Mouse (Mus musculus) limb, embryonic 10.5 days (tissue): ENCODE data around the gene Mxra8. TPM values are rescaled to one million over a fixed set of nuclear protein-coding genes. Genes with fewer than 3 reads are reported as not detected.

ENCODE experiments used
- DNase-seq: peaks from one replicate; pipeline ENCODE4 v3.0.0-alpha.2; 2017; ENCODE audit warnings: low spot score
- H3K27ac ChIP-seq: fragments of 300-500 bp; sonication (generic); 2 replicates; pipeline ENCODE4 v1.5.1; 2016; ENCODE audit warnings: mild to moderate bottlenecking
- H3K27me3 ChIP-seq: fragments of 300-500 bp; sonication (generic); 2 replicates; pipeline ENCODE4 v1.6.1; 2016; ENCODE audit warnings: low read depth, mild to moderate bottlenecking; ENCODE audit not compliant: poor library complexity, severe bottlenecking
- H3K36me3 ChIP-seq: fragments of 300-500 bp; sonication (generic); 2 replicates; pipeline ENCODE4 v1.6.1; 2016; ENCODE audit warnings: mild to moderate bottlenecking, moderate library complexity
- H3K4me1 ChIP-seq: fragments of 300-500 bp; sonication (generic); 2 replicates; pipeline ENCODE4 v1.6.1; 2016
- H3K4me3 ChIP-seq: fragments of 300-500 bp; sonication (generic); 2 replicates; pipeline ENCODE4 v1.5.1; 2016; ENCODE audit warnings: mild to moderate bottlenecking, moderate library complexity
- H3K9me3 ChIP-seq: fragments of 300-500 bp; sonication (generic); replicated peaks from 2 replicates; pipeline ENCODE4 v1.6.1; 2016; ENCODE audit warnings: mild to moderate bottlenecking
- WGBS: fragments of 180-500 bp; shearing (Covaris S2); methylation state at CpG from one replicate; pipeline ENCODE4 v1.1.7; 2016; 5-methylcytosine and 5-hydroxymethylcytosine counted together
- polyA plus RNA-seq: library from polyadenylated mRNA; unstranded; fragments of >200 nt; fragmentation: Nextera tagmentation; extraction: Ambion mirVana; gene quantifications from 2 replicates; pipeline ENCODE4 v1.2.1, GENCODE M21; 2016

The Mxra8 gene
- polyA plus RNA-seq, 1 experiment from 2014 or later = 48.9 TPM

DNA sequence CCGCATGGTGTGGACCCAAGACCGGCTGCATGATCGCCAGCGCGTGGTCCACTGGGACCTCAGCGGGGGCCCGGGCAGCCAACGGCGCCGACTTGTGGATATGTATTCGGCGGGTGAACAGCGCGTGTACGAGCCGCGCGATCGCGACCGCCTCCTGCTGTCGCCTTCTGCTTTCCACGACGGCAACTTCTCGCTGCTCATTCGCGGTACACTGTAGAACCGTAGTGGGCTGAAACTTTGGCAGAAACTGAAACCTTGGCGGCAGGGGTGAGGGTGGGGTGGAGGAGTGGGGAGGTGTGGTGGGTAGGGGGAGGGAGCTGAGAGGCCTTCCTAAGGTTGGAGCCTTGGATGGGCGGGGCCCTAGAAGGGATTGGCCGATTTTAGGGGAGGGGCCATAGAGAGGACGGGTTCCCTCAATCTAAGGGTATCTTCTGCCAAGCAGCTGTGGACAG, 1.5 kb downstream of the Mxra8 start:
- H3K27ac ChIP-seq = peak overlapping the region; percentile 83
- peak; percentile 65 for DNase-seq
- peaks cover 17% of the 10 kb centered on the region for H3K27me3 ChIP-seq
- H3K36me3 ChIP-seq = peaks cover 30% of the 10 kb centered on the region
- no peaks in the 10 kb centered on the region for H3K9me3 ChIP-seq
- H3K4me1 ChIP-seq = peaks cover 40% of the 10 kb centered on the region
- WGBS = under 1% methylated on average over 32 of the region's 32 CpGs
- H3K4me3 ChIP-seq = peak overlapping the region; percentile 61

GRCm38 (mm10) chr4:155841651-155842270, 2.3 kb downstream of the Mxra8 start:
- Histone ChIP-seq H3K27ac (no peak overlapping the region; the same call in 1 of the 2 replicates), H3K4me3 (peak overlapping the region; percentile 61), H3K9me3 (no peaks in the 10 kb centered on the region), H3K27me3 (peaks cover 17% of the 10 kb centered on the region), H3K4me1 (peaks cover 44% of the 10 kb centered on the region), H3K36me3 (peaks cover 30% of the 10 kb centered on the region)
- DNase-seq = no peak
- 34% methylated on average over 38 of the region's 38 CpGs for WGBS

DNA sequence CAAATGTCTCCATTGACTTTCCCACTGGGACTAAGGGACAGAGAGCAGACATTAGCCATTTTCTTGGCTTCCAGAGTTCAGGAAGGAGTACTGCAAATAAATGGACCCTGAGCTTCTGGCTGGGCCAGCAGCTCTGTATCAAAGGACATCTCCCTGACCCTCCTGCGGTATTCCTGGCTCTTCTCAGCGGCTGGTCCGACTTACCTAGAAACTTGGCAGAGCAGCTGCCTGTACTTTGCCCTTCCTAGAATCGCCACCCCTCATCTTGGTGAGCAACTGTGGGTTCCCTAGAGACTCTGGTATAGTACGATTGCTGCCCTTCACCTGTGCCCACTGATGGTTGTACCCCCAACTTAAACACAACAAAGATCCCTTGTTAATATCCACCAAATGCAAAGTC, 3.8 kb downstream of the Mxra8 start:
- no peaks in the 10 kb centered on the region for H3K9me3 ChIP-seq
- peaks cover 17% of the 10 kb centered on the region for H3K27me3 ChIP-seq
- no peak for DNase-seq
- 94% methylated on average over 5 of the region's 5 CpGs for WGBS
- H3K4me1 ChIP-seq = peaks cover 49% of the 10 kb centered on the region
- peaks cover 30% of the 10 kb centered on the region for H3K36me3 ChIP-seq
- no peak overlapping the region for H3K4me3 ChIP-seq
- H3K27ac ChIP-seq = no peak overlapping the region

GRCm38 (mm10) chr4:155846871-155847578, 7.5 kb downstream of the Mxra8 start, which contains the start of gene Dvl1:
Gene Dvl1, plus strand, starts transcription at chr4:155847402.
- peak within 1 kb of the TSS; percentile 82 for H3K4me3 ChIP-seq
- peaks cover 24% of the 10 kb centered on the region for H3K4me1 ChIP-seq
- H3K27me3 ChIP-seq = peaks cover 5% of the 10 kb centered on the region; the same call in 1 of the 2 replicates
- H3K9me3 ChIP-seq = no peaks in the 10 kb centered on the region
- peaks cover 22% of the 10 kb centered on the region for H3K36me3 ChIP-seq
- peak within 1 kb of the TSS; percentile 89 for H3K27ac ChIP-seq
- WGBS = 4% methylated on average over 64 of the region's 65 CpGs
- DNase-seq = peak; percentile 98

DNA sequence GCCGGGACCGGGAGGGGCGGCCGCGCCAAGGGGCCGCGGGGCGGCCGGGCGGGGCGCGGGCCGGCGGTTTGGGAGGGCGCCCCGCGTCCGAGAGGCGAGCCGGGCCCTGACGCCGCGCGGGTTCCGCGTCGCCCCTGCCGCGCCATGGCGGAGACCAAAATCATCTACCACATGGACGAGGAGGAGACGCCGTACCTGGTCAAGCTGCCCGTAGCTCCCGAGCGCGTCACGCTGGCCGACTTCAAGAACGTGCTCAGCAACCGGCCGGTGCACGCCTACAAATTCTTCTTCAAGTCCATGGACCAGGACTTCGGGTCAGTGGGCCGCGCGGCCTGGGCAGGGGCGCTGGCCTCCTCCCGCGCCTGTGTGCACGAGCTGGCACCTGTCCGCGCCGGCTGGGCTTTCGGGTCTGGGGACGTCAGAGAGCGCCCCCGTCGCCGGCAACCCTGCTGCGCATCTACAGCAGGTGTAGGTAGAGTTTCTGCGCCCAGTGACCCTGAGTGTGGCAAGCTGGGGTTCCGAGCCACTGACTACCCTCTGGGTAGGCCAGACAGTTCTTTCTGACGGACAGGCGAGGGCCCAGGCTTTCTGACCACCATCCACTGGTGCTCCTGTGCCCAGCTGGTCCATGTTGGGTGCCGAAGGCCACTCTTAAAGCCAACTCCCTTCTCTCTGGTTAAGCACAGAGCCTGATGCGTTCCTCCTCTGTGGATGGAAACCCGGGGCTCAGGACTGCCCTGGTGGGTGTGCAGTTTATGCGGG, 8.3 kb downstream of the Mxra8 start:
- Histone ChIP-seq H3K36me3 (peaks cover 15% of the 10 kb centered on the region), H3K27me3 (0 out of 2 replicates have a peak, but pooled peaks cover under 1% of the 10 kb centered on the region), H3K4me1 (peaks cover 24% of the 10 kb centered on the region), H3K9me3 (no peaks in the 10 kb centered on the region), H3K27ac (peak overlapping the region; percentile 89), H3K4me3 (peak overlapping the region; percentile 82)
- peak; percentile 67 for DNase-seq
- WGBS = 2% methylated on average over 69 of the region's 69 CpGs

GRCm38 (mm10) chr4:155848434-155849095, 9.1 kb downstream of the Mxra8 start:
- H3K4me3 ChIP-seq = peak overlapping the region; percentile 82
- H3K9me3 ChIP-seq = no peaks in the 10 kb centered on the region
- peaks cover 24% of the 10 kb centered on the region for H3K4me1 ChIP-seq
- WGBS = 60% methylated on average over 7 of the region's 7 CpGs
- H3K27ac ChIP-seq = no peak overlapping the region
- DNase-seq = no peak
- no peaks in the 10 kb centered on the region for H3K27me3 ChIP-seq
- H3K36me3 ChIP-seq = peaks cover 14% of the 10 kb centered on the region

DNA sequence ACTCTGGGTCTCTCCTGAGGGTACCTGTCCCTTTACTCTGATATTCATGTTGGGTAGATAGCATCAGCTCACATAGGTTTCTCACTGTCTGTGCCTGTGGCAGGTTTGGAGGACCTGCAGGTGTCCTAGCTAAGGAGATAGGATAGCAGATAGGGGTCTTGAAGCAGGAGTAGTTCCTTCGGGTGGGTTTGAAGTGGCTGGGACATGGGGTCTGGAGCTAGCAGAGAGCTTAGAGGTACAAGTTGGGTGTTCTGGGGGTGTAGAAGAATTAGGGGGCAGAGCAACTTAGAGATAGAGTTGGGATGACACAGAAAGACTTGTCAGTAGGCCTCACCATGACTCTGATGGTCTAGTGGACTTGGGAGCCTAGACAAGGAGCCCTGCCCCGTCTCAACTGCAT, 9.9 kb downstream of the Mxra8 start:
- H3K36me3 ChIP-seq = peaks cover 15% of the 10 kb centered on the region
- H3K4me1 ChIP-seq = peaks cover 24% of the 10 kb centered on the region
- no peaks in the 10 kb centered on the region for H3K27me3 ChIP-seq
- no peak overlapping the region for H3K27ac ChIP-seq
- WGBS = 85% methylated on average over 2 of the region's 2 CpGs
- DNase-seq = no peak
- H3K4me3 ChIP-seq = no peak overlapping the region
- no peaks in the 10 kb centered on the region for H3K9me3 ChIP-seq

- Histone ChIP-seq H3K36me3 (peaks cover 21% of the 10 kb centered on the region), H3K27ac (no peak overlapping the region), H3K27me3 (no peaks in the 10 kb centered on the region), H3K4me1 (peaks cover 24% of the 10 kb centered on the region), H3K9me3 (no peaks in the 10 kb centered on the region), H3K4me3 (no peak overlapping the region)
- 94% methylated on average over 3 of the region's 3 CpGs for WGBS
- no peak for DNase-seq
These were observed 10.4 kb downstream of the Mxra8 start for GRCm38 (mm10) chr4:155849792-155850451.

DNA sequence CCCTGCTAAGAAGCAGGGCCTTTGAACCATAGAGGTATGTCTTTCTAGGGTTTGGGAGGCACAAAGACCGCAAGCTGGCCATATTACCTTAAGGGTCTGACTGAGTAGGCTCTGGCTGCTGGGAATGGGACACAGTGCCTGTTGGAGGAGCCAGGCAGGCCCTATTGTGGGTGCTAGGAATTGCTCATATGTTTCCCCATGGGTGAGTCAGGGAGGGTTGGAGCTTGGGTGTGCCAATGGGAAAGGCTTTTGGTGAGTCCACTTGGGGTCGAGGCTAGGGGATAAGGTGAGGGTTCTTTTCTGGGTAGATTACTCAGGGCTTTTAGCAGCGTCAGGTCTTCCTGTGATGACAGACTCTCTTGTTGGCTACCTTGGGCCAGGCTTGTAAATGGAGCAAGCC, 11.9 kb downstream of the Mxra8 start:
- H3K36me3 ChIP-seq = peaks cover 35% of the 10 kb centered on the region
- H3K27me3 ChIP-seq = no peaks in the 10 kb centered on the region
- no peak overlapping the region for H3K4me3 ChIP-seq
- peaks cover 23% of the 10 kb centered on the region for H3K4me1 ChIP-seq
- DNase-seq = no peak
- H3K9me3 ChIP-seq = no peaks in the 10 kb centered on the region
- 90% methylated on average over 3 of the region's 3 CpGs for WGBS
- no peak overlapping the region for H3K27ac ChIP-seq

- Histone ChIP-seq H3K9me3 (no peaks in the 10 kb centered on the region), H3K36me3 (peaks cover 41% of the 10 kb centered on the region)
- 85% methylated on average over 2 of the region's 2 CpGs for WGBS
These were observed 12.5 kb downstream of the Mxra8 start for GRCm38 (mm10) chr4:155851951-155852411.

GRCm38 (mm10) chr4:155853421-155853820, 13.9 kb downstream of the Mxra8 start:
- Histone ChIP-seq H3K4me3 (no peak overlapping the region), H3K27ac (no peak overlapping the region), H3K4me1 (peaks cover 6% of the 10 kb centered on the region), H3K27me3 (no peaks in the 10 kb centered on the region), H3K9me3 (no peaks in the 10 kb centered on the region), H3K36me3 (peaks cover 55% of the 10 kb centered on the region)
- no peak for DNase-seq
- 89% methylated on average over 9 of the region's 9 CpGs for WGBS

More at GRCm38 (mm10) chr4:155851951-155852411, 12.5 kb downstream of the Mxra8 start:
- no peaks in the 10 kb centered on the region for H3K27me3 ChIP-seq
- no peak overlapping the region for H3K27ac ChIP-seq
- H3K4me3 ChIP-seq = no peak overlapping the region
- DNase-seq = no peak
- peaks cover 17% of the 10 kb centered on the region for H3K4me1 ChIP-seq

GRCm38 (mm10) chr4:155854991-155855390, 15.5 kb downstream of the Mxra8 start:
- WGBS = 98% methylated on average over 12 of the region's 12 CpGs
- Histone ChIP-seq H3K36me3 (peaks cover 66% of the 10 kb centered on the region), H3K27ac (no peak overlapping the region), H3K4me3 (no peak overlapping the region), H3K27me3 (no peaks in the 10 kb centered on the region), H3K9me3 (no peaks in the 10 kb centered on the region), H3K4me1 (no peaks in the 10 kb centered on the region)
- DNase-seq = no peak
